Comparison of ENCODE assay signal across 8 mouse cellular contexts in genomic region chr7:126583251-126583709, GRCm38 (mm10). TPM values are rescaled to one million over a fixed set of nuclear protein-coding genes. Genes with fewer than 3 reads are reported as not detected.
DNase-seq lines count a peak whose midpoint lies in the region; ATAC-seq and TF ChIP-seq lines count a peak whose summit lies in the region.

No protein-coding gene starts in this region.

- H3K36me3 ChIP-seq in ES-E14 (ENCODE audit: control insufficient read depth, insufficient read depth, low read length, poor library complexity, severe bottlenecking): 0 out of 2 replicates have a peak, but pooled peaks cover 3% of the 10 kb centered on the region
- no peaks in the 10 kb centered on the region for H3K36me3 ChIP-seq in forebrain, embryonic 16.5 days (ENCODE audit: control insufficient read depth, insufficient read depth)
- H3K36me3 ChIP-seq in neural tube, embryonic 14.5 days (ENCODE audit: control insufficient read depth, insufficient read depth, low read length): no peaks in the 10 kb centered on the region
- H3K36me3 ChIP-seq in testis, adult 2 months (ENCODE audit: control insufficient read depth, insufficient read depth, low read length): no peaks in the 10 kb centered on the region

- H3K4me1 ChIP-seq in ES-E14 (ENCODE audit: control insufficient read depth in 2 of 2, insufficient read depth in 2 of 2, low read length in 2 of 2, poor library complexity in 1 of 2): peaks cover 0 to 10% of the 10 kb centered on the region in 2 experiments; a peak in 1 of 4 replicates
- peaks cover 16% of the 10 kb centered on the region for H3K4me1 ChIP-seq in forebrain, embryonic 16.5 days (replicated peaks; ENCODE audit: control insufficient read depth, insufficient read depth, low read length)
- peaks cover 3% of the 10 kb centered on the region; the same call in 1 of the 2 replicates for H3K4me1 ChIP-seq in neural tube, embryonic 14.5 days (ENCODE audit: control insufficient read depth, insufficient read depth, low read length)
- H3K4me1 ChIP-seq in testis, adult 2 months (ENCODE audit: control insufficient read depth, insufficient read depth, low read length): peaks cover 20% of the 10 kb centered on the region

- peak overlapping the region; percentile 91 for H3K4me2 ChIP-seq in forebrain, embryonic 16.5 days (ENCODE audit: low read length)
- H3K4me2 ChIP-seq in neural tube, embryonic 14.5 days (ENCODE audit: low read depth, low read length): peak overlapping the region; percentile 86

- H3K27me3 ChIP-seq in forebrain, embryonic 16.5 days (replicated peaks; ENCODE audit: control insufficient read depth, insufficient read depth, low read length): 0 out of 2 replicates have a peak, but pooled peaks cover 5% of the 10 kb centered on the region
- no peaks in the 10 kb centered on the region for H3K27me3 ChIP-seq in neural tube, embryonic 14.5 days (ENCODE audit: control insufficient read depth, insufficient read depth, low read length)
- no peaks in the 10 kb centered on the region for H3K27me3 ChIP-seq in testis, adult 2 months (ENCODE audit: control insufficient read depth, insufficient read depth, low read length)

- H3K9me3 ChIP-seq in ES-E14 (ENCODE audit: control insufficient read depth, insufficient read depth, low read depth, low read length): no peaks in the 10 kb centered on the region
- no peaks in the 10 kb centered on the region for H3K9me3 ChIP-seq in forebrain, embryonic 16.5 days (ENCODE audit: control insufficient read depth, low read length)
- H3K9me3 ChIP-seq in neural tube, embryonic 14.5 days (ENCODE audit: control insufficient read depth, low read length): no peaks in the 10 kb centered on the region

- in situ Hi-C loops in ES-E14 (cut with MboI; ENCODE audit: low sequenced_read_pairs in 2 of 2, unreplicated experiment in 2 of 2): no loop called here

- TF ChIP-seq POLR2A in testis, adult 2 months (IDR thresholded peaks at IDR 0.05; ENCODE audit: control insufficient read depth, low read depth, low read length): peak; percentile 33; the same call in 1 of the 2 replicates

- WGBS in forebrain, embryonic 16.5 days: 2% methylated on average over 22 of the region's 22 CpGs
- under 1% methylated on average over 22 of the region's 22 CpGs for whole genome bisulfite sequencing in neural tube, embryonic 14.5 days

- peak overlapping the region; percentile 90 for H3K27ac ChIP-seq in ES-E14 (ENCODE audit: insufficient read depth, low read depth, low read length, poor library complexity, severe bottlenecking)
- H3K27ac ChIP-seq in forebrain, embryonic 16.5 days (ENCODE audit: low read length): peak overlapping the region; percentile 95
- H3K27ac ChIP-seq in neural tube, embryonic 14.5 days (ENCODE audit: low read depth, low read length): peak overlapping the region; percentile 70; the same call in 1 of the 2 replicates
- H3K27ac ChIP-seq in testis, adult 2 months (ENCODE audit: control insufficient read depth, insufficient read depth, low read depth, low read length): peak overlapping the region; percentile 89

- peak overlapping the region; percentile 74 for H3K4me3 ChIP-seq in ES-E14 (ENCODE audit: insufficient read depth in 1 of 2, low read depth in 1 of 2, low read length in 2 of 2, poor library complexity in 1 of 2, severe bottlenecking in 1 of 2)
- peak overlapping the region; percentile 65 for H3K4me3 ChIP-seq in forebrain, embryonic 16.5 days (replicated peaks; ENCODE audit: low read length)
- peak overlapping the region; percentile 51 for H3K4me3 ChIP-seq in neural tube, embryonic 14.5 days (ENCODE audit: low read depth, low read length)
- H3K4me3 ChIP-seq in testis, adult 2 months (ENCODE audit: control insufficient read depth, low read depth, low read length): peak overlapping the region; percentile 96

- TF ChIP-seq CTCF in testis, adult 2 months (IDR thresholded peaks at IDR 0.05; ENCODE audit: control insufficient read depth, insufficient read depth, insufficient replicate concordance, low read depth, low read length): no peak

- intact Hi-C loops in heart, postnatal 36 days (cut with DNase I): no loop called here

- ATAC-seq in forebrain, embryonic 16.5 days: peak; percentile 90
- peak; percentile 92 for ATAC-seq in neural tube, embryonic 14.5 days (ENCODE audit: low read depth)

- H3K9ac ChIP-seq in ES-E14 (ENCODE audit: insufficient read depth, low read depth, low read length, poor library complexity, severe bottlenecking): peak overlapping the region; percentile 90
- H3K9ac ChIP-seq in forebrain, embryonic 16.5 days (replicated peaks; ENCODE audit: low read depth, low read length): peak overlapping the region; percentile 68
- peak overlapping the region; percentile 49 for H3K9ac ChIP-seq in neural tube, embryonic 14.5 days (replicated peaks; ENCODE audit: low read depth, low read length)

- peak; percentile 91 for DNase-seq in ES-E14 (ENCODE audit: low read depth, low spot score)
- peak; percentile 85 to 92 for DNase-seq in cerebellum, adult 18-20 months
- peak; percentile 79 to 85 for DNase-seq in heart, postnatal 36 days
- peak; percentile 70 to 89 for DNase-seq in layer of hippocampus, adult 18-20 months (ENCODE audit: low spot score in 2 of 2)
- DNase-seq in lung, adult 18-20 months: peak; percentile 88 to 90

TF ChIP-seq in ES-E14, 5 proteins besides CTCF, POLR2A, EP300 and RAD21:
- TF ChIP-seq HCFC1 (IDR thresholded peaks at IDR 0.05; ENCODE audit: borderline replicate concordance, insufficient read depth, low read length): peak; percentile 87
- TF ChIP-seq CHD2 (IDR thresholded peaks at IDR 0.05; ENCODE audit: low read depth, low read length): no peak

RNA-seq across cellular contexts. Expression of gene Apobr, which starts 1.5 kb away (rescaled TPM):
- 2.3 and 2.6 TPM in 2 replicates for total RNA-seq in ES-E14 (2012; rRNA removed)
- polyA plus RNA-seq in forebrain, embryonic 16.5 days (2015; fragmentation: Nextera tagmentation; extraction: Ambion mirVana): 0.29 and 0.77 TPM in 2 replicates
- under 1 TPM; 0.41 to 0.53 TPM for total RNA-seq in heart, postnatal 36 days (2021)
- total RNA-seq in layer of hippocampus, adult 18-20 months (2021): under 1 TPM; 0.62 to 0.94 TPM
- polyA plus RNA-seq in neural tube, embryonic 14.5 days (2014; fragmentation: Nextera tagmentation; extraction: Ambion mirVana): 0.06 and 0.70 TPM in 2 replicates
- polyA plus RNA-seq in testis, adult 2 months (2012; rRNA removed): 0.16 and 1.3 TPM in 2 replicates

RNA-seq across cellular contexts. Expression of gene Cln3, which starts 2.3 kb away (rescaled TPM):
- total RNA-seq in ES-E14 (2012; rRNA removed): 35.1 and 61.6 TPM in 2 replicates
- polyA plus RNA-seq in forebrain, embryonic 16.5 days (2015; fragmentation: Nextera tagmentation; extraction: Ambion mirVana): 34.4 and 37.3 TPM in 2 replicates
- 10 to 100 TPM; 14.8 to 16.3 TPM for total RNA-seq in heart, postnatal 36 days (2021)
- total RNA-seq in layer of hippocampus, adult 18-20 months (2021): 10 to 100 TPM; 27.5 to 32.1 TPM
- polyA plus RNA-seq in neural tube, embryonic 14.5 days (2014; fragmentation: Nextera tagmentation; extraction: Ambion mirVana): 24.9 and 26.6 TPM in 2 replicates
- 34.9 and 42.7 TPM in 2 replicates for polyA plus RNA-seq in testis, adult 2 months (2012; rRNA removed)

RNA-seq across cellular contexts. Expression of gene Il27, which starts 11.5 kb away (rescaled TPM):
- total RNA-seq in ES-E14 (2012; rRNA removed): not detected in 2 replicates
- polyA plus RNA-seq in forebrain, embryonic 16.5 days (2015; fragmentation: Nextera tagmentation; extraction: Ambion mirVana): not detected in 2 replicates
- total RNA-seq in heart, postnatal 36 days (2021): not detected
- total RNA-seq in layer of hippocampus, adult 18-20 months (2021): not detected
- not detected in 2 replicates for polyA plus RNA-seq in neural tube, embryonic 14.5 days (2014; fragmentation: Nextera tagmentation; extraction: Ambion mirVana)
- polyA plus RNA-seq in testis, adult 2 months (2012; rRNA removed): not detected in 2 replicates

RNA-seq across cellular contexts. Expression of gene Eif3c, which starts 17.1 kb away (rescaled TPM):
- 257 and 289 TPM in 2 replicates for total RNA-seq in ES-E14 (2012; rRNA removed)
- polyA plus RNA-seq in forebrain, embryonic 16.5 days (2015; fragmentation: Nextera tagmentation; extraction: Ambion mirVana): 181 and 190 TPM in 2 replicates
- total RNA-seq in heart, postnatal 36 days (2021): 100 to 1,000 TPM; 156 to 157 TPM
- 100 to 1,000 TPM; 180 to 184 TPM for total RNA-seq in layer of hippocampus, adult 18-20 months (2021)
- polyA plus RNA-seq in neural tube, embryonic 14.5 days (2014; fragmentation: Nextera tagmentation; extraction: Ambion mirVana): 156 and 171 TPM in 2 replicates
- polyA plus RNA-seq in testis, adult 2 months (2012; rRNA removed): 144 and 157 TPM in 2 replicates

RNA-seq across cellular contexts. Expression of gene Nupr1, which starts 47.4 kb away (rescaled TPM):
- total RNA-seq in ES-E14 (2012; rRNA removed): 16.4 and 20.4 TPM in 2 replicates
- 5.2 and 5.7 TPM in 2 replicates for polyA plus RNA-seq in forebrain, embryonic 16.5 days (2015; fragmentation: Nextera tagmentation; extraction: Ambion mirVana)
- total RNA-seq in heart, postnatal 36 days (2021): 1 to 10 TPM; 7.2 to 9.9 TPM
- total RNA-seq in layer of hippocampus, adult 18-20 months (2021): 1 to 10 TPM; 6.8 to 8.8 TPM
- polyA plus RNA-seq in neural tube, embryonic 14.5 days (2014; fragmentation: Nextera tagmentation; extraction: Ambion mirVana): 2.2 and 10.8 TPM in 2 replicates
- 1.4 and 2.6 TPM in 2 replicates for polyA plus RNA-seq in testis, adult 2 months (2012; rRNA removed)

Comparison
In these comparisons a context has a peak if more than half of its experiments do, and no peak if none do; other contexts are left out.
1. Peak in every context shown above with its lines: DNase-seq, ATAC-seq, H3K4me3 ChIP-seq and H3K27ac ChIP-seq.